Mouse (Mus musculus) hindbrain, embryonic 12.5 days (tissue): ENCODE data around the gene Obscn. TPM values are rescaled to one million over a fixed set of nuclear protein-coding genes. Genes with fewer than 3 reads are reported as not detected.

Source experiments
- ATAC-seq: fragments of 200-750 bp; cut with Nextera tagmentation; 2 replicates; pipeline ENCODE4 v1.8.0; 2017; ENCODE audit warnings: moderate TSS enrichment; ENCODE audit not compliant: low FRiP score
- H3K27ac ChIP-seq: fragments of 300-500 bp; sonication (generic); 2 replicates; pipeline ENCODE4 v1.5.1; 2016; ENCODE audit warnings: mild to moderate bottlenecking
- H3K27me3 ChIP-seq: fragments of 300-500 bp; sonication (generic); 2 replicates; pipeline ENCODE4 v1.6.1; 2016; ENCODE audit warnings: mild to moderate bottlenecking
- H3K36me3 ChIP-seq: fragments of 300-500 bp; sonication (generic); 2 replicates; pipeline ENCODE4 v1.6.1; 2016; ENCODE audit warnings: mild to moderate bottlenecking
- H3K4me1 ChIP-seq: fragments of 300-500 bp; sonication (generic); 2 replicates; pipeline ENCODE4 v1.6.1; 2016
- H3K4me2 ChIP-seq: fragments of 300-500 bp; sonication (generic); replicated peaks from 2 replicates; pipeline ENCODE4 v1.6.1; 2016; ENCODE audit warnings: mild to moderate bottlenecking
- H3K4me3 ChIP-seq: fragments of 300-500 bp; sonication (generic); 2 replicates; pipeline ENCODE4 v1.5.1; 2016; ENCODE audit warnings: mild to moderate bottlenecking
- H3K9ac ChIP-seq: fragments of 300-500 bp; sonication (generic); 2 replicates; pipeline ENCODE4 v1.6.1; 2016; ENCODE audit warnings: mild to moderate bottlenecking, moderate library complexity
- H3K9me3 ChIP-seq: fragments of 300-500 bp; sonication (generic); replicated peaks from 2 replicates; pipeline ENCODE4 v1.6.1; 2016; ENCODE audit warnings: mild to moderate bottlenecking
- WGBS: fragments of 180-500 bp; shearing (Covaris S2); methylation state at CpG from one replicate; pipeline ENCODE4 v1.1.7; 2016; 5-methylcytosine and 5-hydroxymethylcytosine counted together
- polyA plus RNA-seq: library from polyadenylated mRNA; unstranded; fragments of >200 nt; fragmentation: Nextera tagmentation; extraction: Ambion mirVana; gene quantifications from 2 replicates; pipeline ENCODE4 v1.2.1, GENCODE M21; 2016

Obscn gene
- polyA plus RNA-seq, 1 experiment from 2014 or later = 0.28 TPM

DNA sequence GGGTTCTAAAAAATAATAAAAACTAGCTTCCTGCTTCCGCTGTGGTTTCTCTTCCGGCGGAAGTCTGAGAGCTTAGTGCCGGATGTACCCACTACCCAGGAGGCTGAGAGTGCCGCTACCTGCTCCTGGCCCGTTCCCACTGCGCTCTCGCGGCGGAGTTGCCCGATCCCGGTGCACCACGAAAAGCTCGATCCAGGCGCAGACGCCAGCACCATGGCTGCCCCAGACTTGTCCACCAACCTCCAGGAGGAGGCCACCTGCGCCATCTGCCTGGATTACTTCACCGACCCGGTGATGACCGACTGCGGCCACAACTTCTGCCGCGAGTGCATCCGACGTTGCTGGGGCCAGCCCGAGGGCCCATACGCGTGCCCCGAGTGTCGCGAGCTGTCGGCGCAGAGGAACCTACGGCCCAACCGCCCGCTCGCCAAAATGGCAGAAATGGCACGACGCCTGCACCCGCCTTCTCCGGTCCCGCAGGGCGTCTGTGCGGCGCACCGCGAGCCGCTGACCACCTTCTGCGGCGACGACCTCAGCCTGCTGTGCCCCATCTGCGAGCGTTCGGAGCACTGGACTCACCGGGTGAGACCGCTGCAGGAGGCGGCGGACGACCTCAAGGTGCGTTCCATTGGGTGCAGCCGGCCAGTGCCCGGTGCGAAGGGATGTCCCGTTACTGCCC is 158.0 kb downstream of the Obscn start, which contains the start of gene Trim11:
Trim11 (plus strand) TSS at position 67 of the 679 bp plus-strand sequence.
- ATAC-seq = peak; percentile 72
- Histone ChIP-seq H3K4me3 (peak within 1 kb of the TSS; percentile 72), H3K4me2 (peak within 1 kb of the TSS; percentile 97), H3K27ac (peak within 1 kb of the TSS; percentile 77), H3K4me1 (peaks cover 42% of the 10 kb centered on the region), H3K36me3 (peaks cover 17% of the 10 kb centered on the region), H3K9ac (peak within 1 kb of the TSS; percentile 77), H3K27me3 (no peaks in the 10 kb centered on the region), H3K9me3 (no peaks in the 10 kb centered on the region)
- WGBS = under 1% methylated on average over 64 of the region's 64 CpGs

DNA sequence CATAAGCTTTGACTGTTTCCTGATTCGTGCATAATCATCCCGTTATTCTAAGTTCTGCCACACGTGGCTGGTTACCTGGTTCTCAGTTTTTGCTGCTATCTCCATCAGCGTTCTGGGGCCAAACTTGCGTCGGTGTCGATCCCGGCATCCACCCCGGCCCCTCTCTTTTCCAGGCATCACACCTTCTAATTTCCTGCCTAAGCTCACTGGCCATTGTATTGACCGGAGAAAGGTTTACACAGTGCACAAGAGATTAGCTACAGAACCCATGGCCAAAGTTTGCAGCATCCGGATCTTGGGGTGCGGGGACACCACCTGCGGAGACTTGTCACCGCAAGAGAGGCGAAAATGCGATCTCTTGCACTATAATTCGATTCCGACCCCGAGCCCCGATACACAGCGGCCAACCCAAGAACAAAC is 158.6 kb downstream of the Obscn start:
- Histone ChIP-seq H3K27ac (peak overlapping the region; percentile 77), H3K36me3 (peaks cover 12% of the 10 kb centered on the region), H3K27me3 (no peaks in the 10 kb centered on the region), H3K4me2 (peak overlapping the region; percentile 97), H3K9ac (peak overlapping the region; percentile 77), H3K9me3 (no peaks in the 10 kb centered on the region), H3K4me3 (peak overlapping the region; percentile 72), H3K4me1 (peaks cover 42% of the 10 kb centered on the region)
- WGBS = under 1% methylated on average over 21 of the region's 21 CpGs
- ATAC-seq = peak; percentile 38

DNA sequence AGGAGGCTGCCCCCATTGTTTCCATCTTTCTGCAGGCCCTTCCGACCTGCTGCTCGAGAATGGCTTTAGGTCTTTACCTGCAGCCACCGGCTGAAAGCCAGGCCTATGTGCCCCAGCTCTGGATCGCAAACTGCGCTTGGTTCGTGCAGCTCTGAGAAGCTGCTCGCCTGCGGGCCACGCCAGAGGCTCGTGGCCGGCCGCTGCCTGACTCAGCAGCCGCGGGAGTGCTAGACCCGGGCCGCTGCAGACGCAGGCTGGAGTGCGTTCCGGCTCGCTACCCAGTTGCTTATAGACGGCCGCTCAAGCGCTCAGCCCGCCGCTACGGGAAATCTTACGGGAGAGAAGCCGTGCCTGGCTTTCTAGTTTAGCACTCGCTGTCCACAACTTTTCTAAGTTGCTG is 159.1 kb downstream of the Obscn start:
- no peaks in the 10 kb centered on the region for H3K9me3 ChIP-seq
- under 1% methylated on average over 28 of the region's 29 CpGs for WGBS
- H3K4me2 ChIP-seq = peak overlapping the region; percentile 97
- peak overlapping the region; percentile 77 for H3K9ac ChIP-seq
- no peaks in the 10 kb centered on the region for H3K27me3 ChIP-seq
- H3K4me1 ChIP-seq = peaks cover 42% of the 10 kb centered on the region
- ATAC-seq = no peak
- peak overlapping the region; percentile 72 for H3K4me3 ChIP-seq
- H3K36me3 ChIP-seq = peaks cover 7% of the 10 kb centered on the region
- peak overlapping the region; percentile 77 for H3K27ac ChIP-seq

DNA sequence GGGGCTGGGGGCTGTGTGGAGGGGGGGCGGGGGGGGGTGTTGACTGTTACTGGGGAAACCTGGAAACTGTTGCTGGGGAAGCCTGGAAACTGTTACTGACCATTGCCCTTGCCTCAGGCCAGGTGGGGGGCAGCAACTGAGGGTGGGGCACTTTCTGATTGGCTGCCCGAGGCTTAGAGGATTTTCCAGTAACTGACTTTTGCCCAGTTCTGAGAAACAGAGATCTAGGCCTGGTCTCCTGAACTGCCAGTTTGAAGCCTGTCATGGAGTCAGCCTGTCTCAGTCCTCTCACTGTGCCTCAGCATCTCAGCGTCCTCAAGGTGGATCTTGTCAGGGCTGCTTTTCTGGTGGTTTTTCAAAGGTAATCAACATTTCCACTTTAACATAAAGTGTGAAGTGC is 161.8 kb downstream of the Obscn start:
- Histone ChIP-seq H3K27me3 (no peaks in the 10 kb centered on the region), H3K36me3 (peaks cover 25% of the 10 kb centered on the region), H3K9ac (no peak overlapping the region), H3K9me3 (no peaks in the 10 kb centered on the region), H3K4me1 (peaks cover 21% of the 10 kb centered on the region), H3K4me3 (no peak overlapping the region), H3K27ac (no peak overlapping the region), H3K4me2 (no peak overlapping the region)
- WGBS = 97% methylated on average over 3 of the region's 3 CpGs
- no peak for ATAC-seq

DNA sequence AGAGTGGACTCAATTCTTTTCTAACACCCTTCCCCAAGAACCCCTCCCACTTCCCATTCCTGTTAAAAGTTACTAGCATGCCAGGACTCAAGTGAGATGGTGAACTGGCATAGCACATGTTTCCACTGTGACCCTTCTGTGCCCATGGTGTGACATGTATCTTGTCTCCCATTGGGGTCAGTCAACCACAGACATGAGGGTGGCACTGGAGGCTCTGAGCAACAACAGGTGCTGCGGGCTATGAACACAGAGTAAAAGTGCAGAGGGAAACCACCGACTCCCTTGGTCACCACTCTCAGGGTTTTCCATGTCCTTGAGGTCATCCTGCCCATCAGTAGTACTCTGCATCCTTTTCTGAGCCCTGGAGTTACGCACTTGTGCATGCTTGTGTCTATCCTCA is 164.4 kb downstream of the Obscn start:
- ATAC-seq = no peak
- Histone ChIP-seq H3K36me3 (peaks cover 33% of the 10 kb centered on the region), H3K4me2 (no peak overlapping the region), H3K27me3 (no peaks in the 10 kb centered on the region), H3K4me3 (no peak overlapping the region), H3K9me3 (no peaks in the 10 kb centered on the region), H3K9ac (no peak overlapping the region), H3K4me1 (peaks cover 7% of the 10 kb centered on the region; the same call in 1 of the 2 replicates), H3K27ac (no peak overlapping the region)
- 94% methylated on average over 3 of the region's 3 CpGs for WGBS

DNA sequence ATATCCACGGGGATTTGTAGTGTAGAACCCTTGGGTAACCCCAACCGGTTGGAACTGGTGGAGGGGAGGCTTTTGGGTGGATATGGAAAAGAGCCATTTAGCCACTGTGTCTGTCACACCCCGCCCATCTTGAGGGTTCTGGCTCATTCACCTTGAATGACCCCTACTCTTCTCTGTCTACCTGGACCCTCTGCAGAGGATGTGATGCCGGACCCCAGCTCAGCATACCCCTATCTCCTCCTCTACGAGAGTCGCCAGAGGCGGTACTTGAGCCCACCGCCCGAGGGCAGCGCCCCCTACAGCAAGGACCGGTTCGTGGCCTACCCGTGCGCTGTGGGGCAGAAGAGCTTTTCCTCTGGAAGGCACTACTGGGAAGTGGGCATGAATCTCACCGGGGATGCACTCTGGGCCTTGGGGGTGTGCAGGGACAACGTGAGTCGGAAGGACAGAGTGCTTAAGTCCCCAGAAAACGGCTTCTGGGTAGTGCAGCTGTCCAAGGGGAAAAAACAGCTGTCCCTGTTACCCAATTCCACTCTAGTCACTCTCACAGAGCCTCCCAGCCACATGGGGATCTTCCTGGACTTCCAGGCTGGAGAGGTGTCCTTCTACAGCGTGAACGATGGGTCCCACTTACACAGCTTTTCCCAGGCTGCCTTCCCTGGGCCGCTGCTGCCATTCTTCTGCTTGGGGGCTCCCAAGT is 165.2 kb downstream of the Obscn start:
- Histone ChIP-seq H3K4me1 (peaks cover 5% of the 10 kb centered on the region; the same call in 1 of the 2 replicates), H3K27me3 (no peaks in the 10 kb centered on the region), H3K9me3 (no peaks in the 10 kb centered on the region), H3K36me3 (peaks cover 33% of the 10 kb centered on the region), H3K9ac (no peak overlapping the region), H3K27ac (no peak overlapping the region), H3K4me2 (no peak overlapping the region), H3K4me3 (no peak overlapping the region)
- WGBS = 90% methylated on average over 21 of the region's 21 CpGs
- no peak for ATAC-seq

DNA sequence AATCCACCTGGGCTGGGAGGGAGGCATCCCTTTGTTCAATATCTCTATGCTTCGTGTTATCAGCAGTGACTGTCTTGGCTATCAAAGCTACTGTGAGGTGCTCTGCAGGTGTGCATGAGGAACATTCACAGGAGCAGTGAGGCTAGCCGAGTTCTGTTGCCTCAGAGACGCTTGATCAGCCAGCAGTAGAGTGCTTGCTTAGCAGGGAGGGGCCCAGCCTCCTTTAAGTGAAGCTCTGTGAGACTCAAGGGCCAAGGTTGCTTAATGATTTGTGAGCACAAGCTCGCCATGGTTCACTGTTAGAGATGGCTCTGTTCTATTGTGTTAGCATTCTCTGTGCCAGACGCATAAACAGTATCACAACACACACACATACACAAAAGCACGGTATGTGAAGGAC is 166.5 kb downstream of the Obscn start:
- no peak overlapping the region for H3K4me3 ChIP-seq
- no peak for ATAC-seq
- WGBS = 77% methylated on average over 6 of the region's 6 CpGs
- no peak overlapping the region for H3K27ac ChIP-seq
- no peaks in the 10 kb centered on the region for H3K27me3 ChIP-seq
- no peaks in the 10 kb centered on the region for H3K9me3 ChIP-seq
- H3K4me2 ChIP-seq = no peak overlapping the region
- peaks cover 33% of the 10 kb centered on the region for H3K36me3 ChIP-seq
- no peak overlapping the region for H3K9ac ChIP-seq
- H3K4me1 ChIP-seq = peaks cover 9% of the 10 kb centered on the region

DNA sequence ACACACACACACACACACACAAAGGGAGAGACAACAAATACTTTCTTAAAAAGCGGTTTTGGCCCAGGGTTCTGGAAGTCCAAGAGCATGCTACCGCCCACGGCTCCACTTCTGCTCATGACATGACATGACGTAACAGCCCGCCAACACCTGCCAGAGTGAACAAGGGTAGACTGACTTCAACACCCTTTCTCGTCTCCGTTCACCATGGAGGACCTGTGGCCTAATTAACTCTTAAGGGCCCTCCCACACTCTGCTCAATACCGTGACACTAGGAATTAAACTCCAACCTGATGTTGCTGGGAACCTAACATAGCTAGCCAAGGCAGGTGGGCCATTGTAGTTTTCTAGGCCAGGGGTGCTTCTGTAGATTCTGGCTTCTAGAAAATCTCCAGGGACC is 167.2 kb downstream of the Obscn start:
- H3K36me3 ChIP-seq = peaks cover 29% of the 10 kb centered on the region
- H3K4me1 ChIP-seq = peaks cover 9% of the 10 kb centered on the region
- no peak overlapping the region for H3K9ac ChIP-seq
- ATAC-seq = no peak
- H3K27ac ChIP-seq = no peak overlapping the region
- H3K4me2 ChIP-seq = no peak overlapping the region
- no peaks in the 10 kb centered on the region for H3K9me3 ChIP-seq
- no peak overlapping the region for H3K4me3 ChIP-seq
- H3K27me3 ChIP-seq = no peaks in the 10 kb centered on the region
- WGBS = 91% methylated on average over 8 of the region's 8 CpGs

DNA sequence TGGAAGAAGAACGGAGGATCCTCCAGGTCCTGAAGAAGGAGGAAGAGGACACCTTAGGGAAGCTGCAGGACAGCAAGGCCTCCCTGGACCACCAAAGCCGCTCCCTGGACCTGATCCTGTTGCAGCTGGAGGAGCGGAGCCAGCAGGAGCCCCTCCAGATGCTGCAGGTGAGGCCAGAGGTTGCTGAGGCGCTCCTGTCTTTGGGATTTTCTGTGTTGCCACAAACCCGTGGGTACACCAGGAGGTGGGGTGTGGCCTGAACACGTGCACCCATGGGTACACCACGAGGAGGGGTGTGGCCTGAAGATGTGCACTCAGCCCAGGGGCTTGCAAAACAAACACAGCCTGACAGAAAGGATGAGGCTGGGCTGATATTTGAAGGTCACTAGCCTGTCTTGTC is 167.7 kb downstream of the Obscn start:
- Histone ChIP-seq H3K4me2 (no peak overlapping the region), H3K9me3 (no peaks in the 10 kb centered on the region), H3K27ac (no peak overlapping the region), H3K9ac (no peak overlapping the region), H3K27me3 (no peaks in the 10 kb centered on the region; the same call in 1 of the 2 replicates), H3K4me1 (peaks cover 10% of the 10 kb centered on the region), H3K4me3 (no peak overlapping the region), H3K36me3 (peaks cover 29% of the 10 kb centered on the region)
- ATAC-seq = no peak
- 80% methylated on average over 7 of the region's 7 CpGs for WGBS

DNA sequence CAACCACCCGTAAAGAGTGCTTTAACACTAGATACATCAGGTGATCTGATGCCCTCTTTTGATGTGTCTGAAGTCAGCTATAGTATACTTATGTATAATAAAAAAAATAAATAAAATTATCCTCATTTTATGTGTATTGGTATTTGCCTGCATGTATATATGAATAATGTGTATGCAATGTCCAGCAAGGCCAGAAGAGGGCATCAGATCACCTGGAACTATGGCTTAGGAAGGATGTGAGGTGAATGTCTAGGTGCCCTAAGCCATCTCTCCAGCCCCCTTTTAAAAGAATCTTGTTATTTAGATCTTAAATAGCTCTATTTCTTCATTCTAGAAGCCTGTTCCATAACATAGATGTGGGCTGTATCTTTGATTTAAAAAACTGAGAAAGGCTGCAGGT is 168.9 kb downstream of the Obscn start:
- 95% methylated on average over 1 of the region's 1 CpGs for WGBS
- no peaks in the 10 kb centered on the region for H3K9me3 ChIP-seq

DNA sequence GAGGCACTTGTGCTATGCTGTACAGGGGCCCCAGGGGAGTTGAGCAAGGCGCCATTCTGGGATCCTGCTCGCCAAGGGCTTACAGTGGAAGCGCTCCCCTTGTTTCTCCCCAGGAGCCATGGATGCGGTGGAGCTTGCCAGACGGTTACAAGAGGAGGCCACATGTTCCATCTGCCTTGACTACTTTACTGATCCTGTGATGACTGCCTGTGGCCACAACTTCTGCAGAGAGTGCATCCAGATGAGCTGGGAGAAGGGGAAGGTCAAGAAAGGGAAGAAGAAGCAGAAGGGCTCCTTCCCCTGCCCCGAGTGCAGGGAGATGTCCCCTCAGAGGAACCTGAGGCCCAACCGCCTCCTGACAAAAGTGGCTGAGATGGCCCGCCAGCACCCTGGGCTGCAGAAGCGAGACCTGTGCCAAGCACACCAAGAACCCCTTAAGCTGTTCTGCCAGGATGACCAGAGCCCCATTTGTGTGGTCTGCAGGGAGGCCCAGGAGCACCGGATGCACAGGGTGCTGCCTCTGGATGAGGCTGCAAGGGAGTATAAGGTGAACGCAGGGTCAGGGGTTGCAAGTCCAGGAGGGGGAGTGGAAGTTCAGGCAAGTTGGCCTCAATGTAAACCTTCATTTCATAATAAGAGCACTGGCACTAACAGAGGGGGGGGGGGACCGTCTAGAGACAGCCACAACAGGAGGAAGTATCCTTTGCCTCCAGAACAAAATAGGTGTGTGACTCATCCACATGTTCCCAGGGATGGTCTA is 171.0 kb downstream of the Obscn start:
- 44% methylated on average over 12 of the region's 12 CpGs for WGBS
- no peak overlapping the region for H3K9ac ChIP-seq

More for the DNA sequence above, 168.9 kb downstream of the Obscn start:
- H3K27ac ChIP-seq = no peak overlapping the region
- H3K4me1 ChIP-seq = peaks cover 13% of the 10 kb centered on the region
- H3K4me3 ChIP-seq = no peak overlapping the region
- H3K9ac ChIP-seq = no peak overlapping the region
- H3K4me2 ChIP-seq = no peak overlapping the region
- ATAC-seq = no peak
- H3K27me3 ChIP-seq = peaks cover 9% of the 10 kb centered on the region
- H3K36me3 ChIP-seq = peaks cover 29% of the 10 kb centered on the region

DNA sequence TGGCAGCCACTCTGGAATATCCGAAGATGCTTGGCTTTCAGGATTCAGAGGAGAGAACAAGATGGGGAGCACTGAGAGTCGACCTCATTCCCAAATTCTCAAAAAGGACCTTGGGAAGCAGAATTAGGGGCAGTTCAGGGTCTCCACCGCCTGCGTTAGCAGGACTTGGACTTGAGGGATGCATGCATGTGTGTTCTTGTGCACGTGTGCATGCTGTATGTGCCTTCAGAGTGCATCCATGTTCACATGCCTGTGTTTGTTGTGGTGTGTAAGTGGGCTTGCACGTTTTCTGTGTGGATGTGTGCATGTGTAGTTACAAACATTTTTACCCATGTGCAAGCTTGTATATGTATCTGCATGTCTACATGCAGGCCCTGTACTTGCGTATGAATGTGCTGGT is 172.0 kb downstream of the Obscn start:
- Histone ChIP-seq H3K27ac (no peak overlapping the region), H3K9me3 (peaks cover 4% of the 10 kb centered on the region; the same call in 1 of the 2 replicates), H3K4me1 (peaks cover 17% of the 10 kb centered on the region), H3K4me3 (no peak overlapping the region), H3K36me3 (peaks cover 7% of the 10 kb centered on the region), H3K4me2 (no peak overlapping the region), H3K27me3 (peaks cover 18% of the 10 kb centered on the region), H3K9ac (no peak overlapping the region)
- ATAC-seq = no peak
- 86% methylated on average over 7 of the region's 7 CpGs for WGBS

More for the DNA sequence above, 171.0 kb downstream of the Obscn start:
- peaks cover 4% of the 10 kb centered on the region; the same call in 1 of the 2 replicates for H3K9me3 ChIP-seq
- peaks cover 18% of the 10 kb centered on the region for H3K27me3 ChIP-seq
- H3K4me2 ChIP-seq = no peak overlapping the region
- peaks cover 13% of the 10 kb centered on the region for H3K4me1 ChIP-seq
- H3K36me3 ChIP-seq = peaks cover 15% of the 10 kb centered on the region
- H3K27ac ChIP-seq = no peak overlapping the region
- ATAC-seq = peak; percentile 17; the same call in 1 of the 2 replicates
- no peak overlapping the region for H3K4me3 ChIP-seq
